9 mouse cellular contexts compared by ENCODE assay signal in the genomic region with DNA sequence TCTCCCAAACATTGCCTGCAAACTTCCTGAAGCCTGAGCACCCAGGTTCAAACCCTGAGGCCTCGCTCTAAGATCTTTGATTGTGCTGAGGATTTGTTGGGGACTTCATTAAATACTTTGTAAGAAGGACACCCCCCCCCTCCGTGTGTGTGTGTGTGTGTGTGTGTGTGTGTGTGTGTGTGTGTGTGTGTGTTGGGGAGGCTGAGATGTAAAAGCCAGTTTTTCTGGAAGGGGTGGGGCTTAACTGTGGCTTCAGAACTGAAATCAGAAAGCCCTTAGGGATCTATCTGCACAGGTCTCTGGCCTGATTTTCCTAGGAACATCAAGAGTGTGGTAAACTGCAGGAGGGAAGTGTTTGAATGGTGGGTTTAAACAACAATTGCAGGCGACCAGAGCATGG. TPM values are rescaled to one million over a fixed set of nuclear protein-coding genes. Genes with fewer than 3 reads are reported as not detected.
DNase-seq lines count a peak whose midpoint lies in the region; ATAC-seq and TF ChIP-seq lines count a peak whose summit lies in the region.
"Had no signal": no experiment of that assay in that cellular context is flagged by ENCODE, and none has a peak within 500 bp of the region (broad histone marks: within the 10 kb centered on the region; RNA-seq: fewer than 3 reads in every experiment).

No protein-coding gene starts in this region.

- no peaks in the 10 kb centered on the region for H3K36me3 ChIP-seq in heart, embryonic 12.5 days
- H3K36me3 ChIP-seq in lung, embryonic 16.5 days (ENCODE audit: control insufficient read depth, insufficient read depth, low read length): no peaks in the 10 kb centered on the region
- H3K36me3 ChIP-seq in hindbrain, postnatal 0 days (ENCODE audit: insufficient read depth, low read length): no peaks in the 10 kb centered on the region

- no peak overlapping the region for H3K27ac ChIP-seq in heart, embryonic 12.5 days (ENCODE audit: poor library complexity, severe bottlenecking)
- H3K27ac ChIP-seq in lung, embryonic 16.5 days (ENCODE audit: low read length): no peak overlapping the region
- peak overlapping the region; percentile 78 for H3K27ac ChIP-seq in hindbrain, postnatal 0 days

- no peak for TF ChIP-seq CTCF in hindbrain, postnatal 0 days (IDR thresholded peaks at IDR 0.05; ENCODE audit: low read depth)

- no peak for DNase-seq in heart, adult 11 months
- DNase-seq in lung, postnatal 14 days: no peak
- peak; percentile 13 for DNase-seq in hindbrain, postnatal 0 days (ENCODE audit: low spot score)
- peak; percentile 19 for DNase-seq in right cerebral cortex, postnatal 25 days
- DNase-seq in spleen, adult 12 weeks (ENCODE audit: low spot score): no peak
- DNase-seq in gastrocnemius, adult 18-20 months (ENCODE audit: low spot score): no peak

- H3K9ac ChIP-seq in heart, embryonic 12.5 days: no peak overlapping the region
- H3K9ac ChIP-seq in lung, embryonic 16.5 days (ENCODE audit: low read length): no peak overlapping the region
- H3K9ac ChIP-seq in hindbrain, postnatal 0 days (replicated peaks; ENCODE audit: low read length): peak overlapping the region; percentile 71

- peak overlapping the region; percentile 99 for H3K4me2 ChIP-seq in heart, embryonic 12.5 days
- peak overlapping the region; percentile 88; the same call in 1 of the 2 replicates for H3K4me2 ChIP-seq in lung, embryonic 16.5 days (ENCODE audit: low read depth, low read length)
- H3K4me2 ChIP-seq in hindbrain, postnatal 0 days (ENCODE audit: low read depth, low read length): peak overlapping the region; percentile 86

- peaks cover 59% of the 10 kb centered on the region for H3K27me3 ChIP-seq in heart, embryonic 12.5 days (replicated peaks)
- peaks cover 36% of the 10 kb centered on the region for H3K27me3 ChIP-seq in lung, embryonic 16.5 days (ENCODE audit: control insufficient read depth, insufficient read depth, low read depth, low read length)
- H3K27me3 ChIP-seq in hindbrain, postnatal 0 days (ENCODE audit: insufficient read depth, low read length): peaks cover 5% of the 10 kb centered on the region; the same call in 1 of the 2 replicates

- no peak for ATAC-seq in heart, embryonic 12.5 days (ENCODE audit: insufficient number of reproducible peaks, low FRiP score)
- ATAC-seq in lung, embryonic 16.5 days (ENCODE audit: low read depth): no peak
- ATAC-seq in hindbrain, postnatal 0 days: peak; percentile 8; the same call in 1 of the 2 replicates

- 30% methylated on average over 3 of the region's 3 CpGs for WGBS in heart, embryonic 12.5 days
- 33% methylated on average over 3 of the region's 3 CpGs for WGBS in lung, embryonic 16.5 days
- 32% methylated on average over 3 of the region's 3 CpGs for WGBS in hindbrain, postnatal 0 days

- H3K4me1 ChIP-seq in heart, embryonic 12.5 days (replicated peaks): peaks cover 21% of the 10 kb centered on the region
- H3K4me1 ChIP-seq in lung, embryonic 16.5 days (replicated peaks; ENCODE audit: control insufficient read depth, insufficient read depth, low read length): peaks cover 14% of the 10 kb centered on the region
- H3K4me1 ChIP-seq in hindbrain, postnatal 0 days (ENCODE audit: insufficient read depth, low read length): peaks cover 5% of the 10 kb centered on the region; the same call in 1 of the 2 replicates

- H3K9me3 ChIP-seq in heart, embryonic 12.5 days (replicated peaks): no peaks in the 10 kb centered on the region
- H3K9me3 ChIP-seq in lung, embryonic 16.5 days (ENCODE audit: control insufficient read depth, low read length): no peaks in the 10 kb centered on the region
- no peaks in the 10 kb centered on the region for H3K9me3 ChIP-seq in hindbrain, postnatal 0 days (ENCODE audit: low read length)

- H3K4me3 ChIP-seq in heart, embryonic 12.5 days: peak overlapping the region; percentile 69
- peak overlapping the region; percentile 57 for H3K4me3 ChIP-seq in lung, embryonic 16.5 days (ENCODE audit: low read length)
- peak overlapping the region; percentile 71 for H3K4me3 ChIP-seq in hindbrain, postnatal 0 days (ENCODE audit: low read length)

RNA-seq across cellular contexts. Expression of gene Pgr, which starts 2.6 kb away (rescaled TPM):
- 0.04 and 0.05 TPM in 2 replicates for polyA plus RNA-seq in heart, embryonic 12.5 days (2016; fragmentation: Nextera tagmentation; extraction: Ambion mirVana)
- polyA plus RNA-seq in lung, embryonic 16.5 days (2015; fragmentation: Nextera tagmentation; extraction: Ambion mirVana): 0.24 and 0.34 TPM in 2 replicates
- 4.4 and 4.7 TPM in 2 replicates for total RNA-seq in hindbrain, postnatal 0 days (2014; rRNA removed)
- polyA plus RNA-seq in hindbrain, postnatal 0 days (2015; fragmentation: Nextera tagmentation; extraction: Ambion mirVana): 3.2 and 3.7 TPM in 2 replicates
- not detected for total RNA-seq in gastrocnemius, adult 18-20 months (2021)
- total RNA-seq: megakaryocyte, adult 5-6 weeks had no signal

Comparison
In these comparisons a context has a peak if more than half of its experiments do, and no peak if none do; other contexts are left out.
1. DNase-seq: peak in hindbrain, postnatal 0 days (single experiment) and right cerebral cortex, postnatal 25 days (single experiment); none in heart, adult 11 months (single experiment), lung, postnatal 14 days (single experiment), spleen, adult 12 weeks (single experiment) and gastrocnemius, adult 18-20 months (single experiment).
2. Peak in every context shown above with its lines, with median percentiles within 50 percentile points of each other: H3K4me2 ChIP-seq and H3K4me3 ChIP-seq.